Mouse (Mus musculus): ENCODE data around the gene Zfp423.

Gene Zfp423

GRCm38 (mm10) chr8:87959320-87959920 lies at the start of gene Zfp423:
Zfp423 (minus strand) TSS chr8:87959595.
- no peak for DNase-seq (ENCODE audit: low read depth)

GRCm38 (mm10) chr8:88006811-88007210 lies 47.4 kb upstream of the Zfp423 start:
- no peak for DNase-seq (ENCODE audit: low read depth)

- DNase-seq (ENCODE audit: low read depth), result no peak
Measured at GRCm38 (mm10) chr8:87984778-87985177, 25.4 kb upstream of the Zfp423 start.

GRCm38 (mm10) chr8:87984032-87984431 lies 24.6 kb upstream of the Zfp423 start:
- DNase-seq (ENCODE audit: low read depth), result no peak

DNA sequence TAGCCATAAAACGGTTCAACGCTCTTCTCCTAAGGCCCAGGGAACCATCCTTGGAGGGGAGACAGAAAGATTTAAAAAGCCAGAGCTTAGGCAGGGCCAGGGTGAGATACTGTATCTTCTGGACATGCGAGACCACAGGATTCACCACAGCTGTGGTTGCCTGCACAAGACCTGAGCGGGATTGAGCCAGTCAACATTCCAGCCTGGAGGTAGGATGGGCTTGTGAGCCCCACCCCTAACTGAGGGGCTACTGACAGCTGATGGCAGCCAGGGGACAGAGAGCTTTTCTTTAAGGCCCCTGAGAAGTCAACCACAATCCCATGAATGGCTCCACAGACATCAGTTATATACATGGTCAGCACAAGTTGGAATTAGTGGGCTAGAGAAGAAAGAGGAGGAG lies 23.5 kb upstream of the Zfp423 start:
- no peak for DNase-seq (ENCODE audit: low read depth)

DNA sequence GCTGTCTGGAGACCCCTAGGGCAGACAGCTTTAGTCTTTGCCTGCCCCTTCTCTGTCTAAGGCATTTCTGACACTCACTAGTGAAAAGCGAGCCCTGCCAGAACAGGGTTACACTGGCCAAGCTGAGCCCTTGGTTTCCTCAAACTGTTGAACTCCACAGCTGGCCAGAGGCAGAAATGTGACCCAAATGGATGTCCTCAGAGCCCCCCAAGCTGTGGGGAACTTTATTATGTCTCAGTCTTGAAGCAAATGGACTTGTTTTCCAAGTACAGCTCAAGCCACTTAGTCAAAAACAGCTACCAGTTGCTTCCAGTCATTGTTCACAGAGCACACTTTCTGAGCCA lies 16.0 kb upstream of the Zfp423 start:
- DNase-seq (ENCODE audit: low read depth), result no peak

- no peak for DNase-seq (ENCODE audit: low read depth)
Measured at GRCm38 (mm10) chr8:87974759-87975465, 15.5 kb upstream of the Zfp423 start.

DNA sequence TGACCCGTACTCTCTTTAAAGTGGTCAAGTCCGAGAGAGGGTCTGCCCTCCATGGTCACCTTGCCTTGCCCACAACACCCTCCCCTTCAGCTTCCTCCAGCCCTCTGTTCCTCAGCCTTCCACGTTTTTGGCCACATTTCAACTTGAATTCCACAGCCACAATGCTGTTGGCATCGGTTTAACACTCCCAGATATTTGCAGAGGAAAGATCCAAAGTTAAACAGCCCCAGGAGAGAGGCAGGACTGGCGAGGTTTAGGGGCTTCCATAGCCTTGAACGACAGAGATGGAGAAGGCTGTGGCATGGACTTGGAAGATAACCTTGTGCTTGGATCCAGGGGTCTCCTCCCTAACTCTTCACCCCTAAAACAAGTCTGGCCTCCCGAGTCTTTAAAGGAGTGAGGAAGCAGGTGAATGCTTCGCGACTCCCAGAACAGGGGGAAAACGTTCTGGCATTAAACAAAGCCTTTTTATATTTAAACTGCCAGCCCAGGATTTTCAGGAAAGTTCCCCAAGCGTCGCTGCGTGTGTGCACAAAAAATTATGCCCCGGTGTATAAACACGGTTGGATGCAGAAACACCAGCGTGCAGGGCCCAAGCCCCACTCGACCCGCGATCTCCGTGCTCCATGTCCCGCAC lies 14.8 kb upstream of the Zfp423 start:
- no peak for DNase-seq (ENCODE audit: low read depth)

- DNase-seq (ENCODE audit: low read depth), result no peak
Measured at GRCm38 (mm10) chr8:87967866-87968620, 8.6 kb upstream of the Zfp423 start.

DNA sequence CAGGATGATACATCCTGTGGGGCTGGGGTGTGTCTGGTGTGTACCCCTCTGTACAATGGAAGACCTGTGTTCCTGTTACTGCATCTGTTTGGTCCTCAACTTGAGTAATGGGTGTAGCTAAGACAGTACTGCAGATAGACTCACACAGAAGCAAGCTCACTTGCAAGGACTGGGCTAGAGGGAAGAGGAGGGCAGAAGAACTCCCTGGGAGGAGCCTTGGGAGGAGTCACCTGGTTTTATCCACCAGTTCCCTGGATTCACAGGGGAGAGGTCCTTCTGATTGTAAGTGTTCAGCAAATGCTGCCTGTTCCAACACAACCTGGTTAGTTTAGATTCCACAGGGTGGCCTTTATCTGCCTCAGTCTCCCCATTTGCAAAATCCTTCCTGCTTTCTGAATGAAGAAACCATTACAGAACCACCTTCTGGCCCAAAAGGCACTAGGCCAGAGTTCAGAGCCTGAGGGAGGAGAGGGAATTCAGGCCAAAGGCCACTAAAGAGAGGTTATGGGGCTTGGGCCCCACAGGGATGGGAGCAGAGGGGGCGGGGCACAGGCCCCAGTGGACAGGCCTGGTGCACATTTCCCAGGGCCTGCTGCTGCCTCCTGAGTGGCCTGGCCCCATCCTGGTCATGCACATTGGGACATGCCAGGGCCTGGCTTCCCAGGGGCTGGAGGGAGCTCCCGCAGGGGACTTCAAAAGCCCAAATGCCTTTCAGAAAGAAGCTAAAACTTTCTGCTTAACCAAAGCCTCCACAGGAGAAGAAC lies 7.8 kb upstream of the Zfp423 start:
- DNase-seq (ENCODE audit: low read depth), result no peak

- DNase-seq (ENCODE audit: low read depth), result no peak
Measured at GRCm38 (mm10) chr8:87962514-87963225, 3.3 kb upstream of the Zfp423 start.

GRCm38 (mm10) chr8:87961680-87962513 lies 2.5 kb upstream of the Zfp423 start:
- peak; percentile 6 for DNase-seq (ENCODE audit: low read depth)

- peak; percentile 38 for DNase-seq (ENCODE audit: low read depth)
Measured at GRCm38 (mm10) chr8:87961108-87961507, 1.7 kb upstream of the Zfp423 start.

DNA sequence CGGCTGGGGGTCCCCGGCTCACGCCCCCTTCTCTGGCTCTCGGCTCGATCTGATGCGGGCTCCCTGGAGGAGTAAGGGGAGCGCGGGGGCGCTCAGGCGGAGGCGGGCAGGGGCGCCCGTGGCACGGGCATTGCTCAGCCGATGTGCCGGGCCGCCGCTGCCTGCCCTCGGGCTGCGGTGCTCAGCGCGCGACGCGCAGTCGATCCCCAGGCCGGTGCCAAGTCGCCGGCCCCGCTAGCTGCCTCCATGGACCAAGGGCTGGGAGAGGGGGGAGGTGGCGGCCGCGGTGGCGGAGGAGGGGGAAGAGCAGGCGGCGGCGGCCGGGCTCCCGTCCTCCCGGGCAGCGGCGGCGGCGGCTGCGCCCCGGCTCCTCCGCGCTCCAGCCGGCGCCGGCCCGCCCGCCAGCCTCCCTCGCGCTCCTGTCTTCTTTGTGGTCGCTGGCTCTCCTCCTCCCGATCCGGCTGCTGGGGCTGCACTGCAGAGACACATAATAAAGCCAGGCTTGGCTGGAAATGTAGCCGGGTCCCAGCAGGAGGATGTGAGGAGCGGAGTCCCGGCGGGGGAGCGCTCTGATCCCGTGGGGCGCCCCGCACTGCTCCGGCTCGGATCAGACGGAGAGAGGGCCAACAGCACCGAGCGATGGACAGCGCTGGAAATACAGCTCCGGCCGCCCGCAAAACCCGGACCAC lies 810 bp upstream of the Zfp423 start:
- DNase-seq (ENCODE audit: low read depth), result peak; percentile 8

DNA sequence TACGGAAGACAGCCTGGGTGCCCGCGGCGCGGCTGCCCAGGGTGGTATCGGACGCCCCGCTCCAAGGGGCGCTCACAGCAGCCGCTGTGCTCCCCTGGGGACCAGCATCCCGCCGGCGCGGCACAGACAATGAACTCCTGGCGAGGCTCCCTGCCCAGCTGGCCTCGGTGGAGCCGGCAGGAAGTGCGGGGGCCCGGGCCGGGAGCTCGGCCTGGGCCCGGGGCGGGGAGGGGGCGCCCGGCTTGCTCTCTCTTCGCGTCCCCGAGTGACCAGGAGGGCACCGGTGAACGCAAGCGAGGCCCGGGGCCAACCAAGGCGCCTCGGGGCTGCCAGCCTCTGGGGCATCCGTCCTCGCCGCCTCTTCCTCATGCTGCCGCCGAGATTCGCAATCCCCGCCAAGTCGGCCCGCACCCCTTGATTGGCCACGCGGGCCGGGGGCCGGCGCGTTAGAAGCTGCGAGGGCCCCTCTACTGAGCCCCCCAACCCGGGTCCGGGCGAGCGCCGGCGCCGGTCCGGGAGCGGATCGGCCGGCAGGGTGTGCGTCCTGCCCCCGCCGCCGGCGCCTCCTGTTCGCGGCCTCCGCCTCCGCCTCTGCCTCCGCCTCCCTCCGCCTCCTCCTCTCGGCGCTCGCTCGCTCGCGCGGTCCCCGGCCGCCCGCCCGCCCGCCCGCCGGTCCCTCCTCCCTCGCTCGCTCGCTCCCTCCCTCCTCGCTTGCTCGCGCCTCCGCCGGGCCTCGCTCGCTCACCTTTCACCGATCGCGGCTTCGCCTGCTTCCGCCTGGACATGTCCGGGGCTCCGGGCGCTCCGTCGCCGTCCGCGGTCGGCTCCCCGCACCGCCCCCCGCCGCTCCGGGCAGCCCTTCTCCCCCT lies 710 bp downstream of the Zfp423 start:
- peak; percentile 40 for DNase-seq (ENCODE audit: low read depth)

DNA sequence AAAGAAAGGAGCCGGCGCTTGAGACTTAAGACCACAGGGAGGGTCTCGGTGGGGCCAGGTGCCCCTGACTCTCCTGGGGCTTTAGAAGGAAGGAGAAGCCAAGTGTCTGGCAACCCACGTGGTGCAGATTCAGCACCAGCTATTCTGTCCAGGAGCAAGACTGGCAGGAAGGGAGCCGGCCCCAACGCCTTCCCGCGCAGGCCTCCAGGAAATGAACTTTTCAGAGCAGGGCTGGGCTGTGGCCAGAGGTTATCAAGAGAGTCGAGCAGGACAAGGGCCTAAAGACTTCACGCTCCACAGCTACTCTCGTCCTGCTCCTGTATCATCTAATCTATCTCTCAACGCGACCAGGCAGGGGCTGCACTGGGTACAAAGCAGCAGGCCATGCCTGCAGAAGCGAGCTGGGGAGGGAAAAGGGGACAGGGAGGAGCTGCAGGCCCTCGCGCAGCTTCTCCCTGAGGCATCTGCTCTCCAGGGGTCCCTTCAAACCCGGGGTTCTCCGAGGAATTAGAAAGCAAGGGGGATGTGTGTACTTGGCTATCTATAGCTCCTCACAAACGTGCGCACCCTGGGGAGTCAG lies 1.4 kb downstream of the Zfp423 start:
- DNase-seq (ENCODE audit: low read depth), result peak; percentile 1

- DNase-seq (ENCODE audit: low read depth), result no peak
Measured at GRCm38 (mm10) chr8:87956001-87956400, 3.4 kb downstream of the Zfp423 start.

GRCm38 (mm10) chr8:87953473-87953872 lies 5.9 kb downstream of the Zfp423 start:
- no peak for DNase-seq (ENCODE audit: low read depth)

All from induced T-regulatory cell, adult 2 months (primary cell).